Mouse (Mus musculus) myocyte (in vitro differentiated cells): ENCODE data around the gene Mad1l1.

Source experiments
- CEBPB ChIP-seq: IDR thresholded peaks from 2 replicates; pipeline ENCODE4 v1.6.1; 2011; ENCODE audit warnings: mild to moderate bottlenecking, moderate library complexity; ENCODE audit not compliant: poor library complexity, insufficient read depth, severe bottlenecking
- E2F4 ChIP-seq: IDR thresholded peaks from one replicate; pipeline ENCODE4 v1.6.1; 2011; ENCODE audit warnings: mild to moderate bottlenecking, control low read depth, moderate library complexity; ENCODE audit not compliant: insufficient read depth
- MYOD1 ChIP-seq, 3 experiments: IDR thresholded peaks; one replicate each; pipeline ENCODE4 v1.6.1; 2011; ENCODE audit warnings: control low read depth in 2 of 3, low read depth in 2 of 3, mild to moderate bottlenecking in 2 of 3, moderate library complexity in 1 of 3; ENCODE audit not compliant: insufficient read length in 2 of 3, control insufficient read depth in 1 of 3
- MYOG ChIP-seq, 3 experiments: IDR thresholded peaks; one replicate each; pipeline ENCODE4 v1.6.1; 2011; ENCODE audit warnings: control low read depth in 2 of 3, low read depth in 2 of 3, mild to moderate bottlenecking in 2 of 3; ENCODE audit not compliant: insufficient read length in 2 of 3, control insufficient read depth in 1 of 3, insufficient read depth in 1 of 3
- POLR2A ChIP-seq: IDR thresholded peaks from one replicate; pipeline ENCODE4 v1.6.1; 2011; ENCODE audit warnings: low read depth, mild to moderate bottlenecking, control low read depth, moderate library complexity; ENCODE audit not compliant: insufficient read length
- SRF ChIP-seq: IDR thresholded peaks from one replicate; pipeline ENCODE4 v1.6.1; 2011; ENCODE audit warnings: low read depth; ENCODE audit not compliant: control insufficient read depth, insufficient read length
- TCF12 ChIP-seq: IDR thresholded peaks from one replicate; pipeline ENCODE4 v1.6.1; 2011; ENCODE audit warnings: mild to moderate bottlenecking, control low read depth; ENCODE audit not compliant: poor library complexity, insufficient read depth, severe bottlenecking
- USF1 ChIP-seq: IDR thresholded peaks from one replicate; pipeline ENCODE4 v1.6.1; 2011; ENCODE audit warnings: low read depth, mild to moderate bottlenecking, control low read depth, moderate library complexity

GRCm38 (mm10) chr5:140026366-140026765 is 295.0 kb downstream of the Mad1l1 start:
- TF ChIP-seq USF1 = no peak
- no peak for TF ChIP-seq POLR2A
- TF ChIP-seq MYOG (IDR thresholded peaks at IDR 0.05; ENCODE audit: control insufficient read depth in 1 of 3, insufficient read depth in 1 of 3, insufficient read length in 2 of 3, low read depth in 2 of 3) = no peak
- no peak for TF ChIP-seq MYOD1 (IDR thresholded peaks at IDR 0.05; ENCODE audit: control insufficient read depth in 1 of 3, insufficient read length in 2 of 3, low read depth in 2 of 3)
- no peak for TF ChIP-seq E2F4
- no peak for TF ChIP-seq TCF12
- no peak for TF ChIP-seq SRF
- no peak for TF ChIP-seq CEBPB
